Mouse (Mus musculus): ENCODE data around the gene Lcn2.

- TF ChIP-seq POLR2A (IDR thresholded peaks at IDR 0.05; ENCODE audit: extremely low read depth, insufficient read depth, low read length): 0 out of 2 replicates have a peak, but pooled peaks have one; percentile 33
- no peak for TF ChIP-seq CTCF (IDR thresholded peaks at IDR 0.05; ENCODE audit: extremely low read depth, insufficient read depth, low read length)
Measured at GRCm38 (mm10) chr2:32351471-32351961, 36.5 kb downstream of the Lcn2 start.
